Mouse (Mus musculus) liver, embryonic 15.5 days (tissue): ENCODE measurements around the gene Isoc2a. TPM values are rescaled to one million over a fixed set of nuclear protein-coding genes. Genes with fewer than 3 reads are reported as not detected.

Experiments
- ATAC-seq: fragments of 200-750 bp; cut with Nextera tagmentation; 2 replicates; pipeline ENCODE4 v1.8.0; 2017; ENCODE audit warnings: moderate number of reproducible peaks, mild to moderate bottlenecking, moderate library complexity; ENCODE audit not compliant: insufficient read depth
- H3K27ac ChIP-seq: fragments of 300-500 bp; sonication (generic); replicated peaks from 2 replicates; pipeline ENCODE4 v1.5.1; 2015; ENCODE audit warnings: mild to moderate bottlenecking, inconsistent platforms
- H3K27me3 ChIP-seq: fragments of 300-500 bp; sonication (generic); 2 replicates; pipeline ENCODE4 v1.6.1; 2015; ENCODE audit warnings: mild to moderate bottlenecking, inconsistent platforms
- H3K36me3 ChIP-seq: fragments of 300-500 bp; sonication (generic); replicated peaks from 2 replicates; pipeline ENCODE4 v1.6.1; 2015; ENCODE audit warnings: moderate library complexity, mild to moderate bottlenecking, inconsistent platforms
- H3K4me1 ChIP-seq: fragments of 300-500 bp; sonication (generic); replicated peaks from 2 replicates; pipeline ENCODE4 v1.6.1; 2015; ENCODE audit warnings: inconsistent platforms
- H3K4me2 ChIP-seq: fragments of 300-500 bp; sonication (generic); 2 replicates; pipeline ENCODE4 v1.6.1; 2015; ENCODE audit warnings: moderate library complexity, mild to moderate bottlenecking, inconsistent platforms
- H3K4me3 ChIP-seq: fragments of 300-500 bp; sonication (generic); replicated peaks from 2 replicates; pipeline ENCODE4 v1.5.1; 2015; ENCODE audit warnings: mild to moderate bottlenecking, inconsistent platforms
- H3K9ac ChIP-seq: fragments of 300-500 bp; sonication (generic); 2 replicates; pipeline ENCODE4 v1.6.1; 2015; ENCODE audit warnings: moderate library complexity, mild to moderate bottlenecking, inconsistent platforms
- H3K9me3 ChIP-seq: fragments of 300-500 bp; sonication (generic); replicated peaks from 2 replicates; pipeline ENCODE4 v1.6.1; 2016; ENCODE audit warnings: inconsistent platforms
- WGBS: fragments of 180-500 bp; shearing (Covaris S2); methylation state at CpG from one replicate; pipeline ENCODE4 v1.1.7; 2015; ENCODE audit warnings: mixed read lengths; ENCODE audit not compliant: insufficient replicate concordance; 5-methylcytosine and 5-hydroxymethylcytosine counted together
- polyA plus RNA-seq: library from polyadenylated mRNA; unstranded; fragments of >200 nt; fragmentation: Nextera tagmentation; extraction: Ambion mirVana; gene quantifications from 2 replicates; pipeline ENCODE4 v1.2.1, GENCODE M21; 2015

The Isoc2a gene
- polyA plus RNA-seq, 1 experiment from 2014 or later = 0.77 TPM

GRCm38 (mm10) chr7:4925441-4926381, 48.8 kb downstream of the Isoc2a start, which contains the start of gene Ssc5d:
Gene Ssc5d, plus strand, starts transcription at chr7:4925785.
- Histone ChIP-seq H3K27ac (no peak within 1 kb of the TSS), H3K4me1 (peaks cover 28% of the 10 kb centered on the region)
- ATAC-seq = no peak

GRCm38 (mm10) chr7:4926849-4927248, 49.9 kb downstream of the Isoc2a start:
- Histone ChIP-seq H3K4me3 (no peak overlapping the region), H3K4me2 (no peak overlapping the region), H3K27ac (no peak overlapping the region), H3K27me3 (peaks cover 56% of the 10 kb centered on the region), H3K4me1 (peaks cover 17% of the 10 kb centered on the region), H3K9ac (no peak overlapping the region), H3K9me3 (no peaks in the 10 kb centered on the region), H3K36me3 (no peaks in the 10 kb centered on the region)
- no peak for ATAC-seq
- WGBS = 66% methylated on average over 16 of the region's 16 CpGs

More at GRCm38 (mm10) chr7:4925441-4926381, 48.8 kb downstream of the Isoc2a start, which contains the start of gene Ssc5d:
- H3K9me3 ChIP-seq = no peaks in the 10 kb centered on the region
- no peak within 1 kb of the TSS for H3K9ac ChIP-seq
- WGBS = 20% methylated on average over 6 of the region's 6 CpGs
- no peak within 1 kb of the TSS for H3K4me2 ChIP-seq
- no peak within 1 kb of the TSS for H3K4me3 ChIP-seq
- peaks cover 3% of the 10 kb centered on the region; the same call in 1 of the 2 replicates for H3K36me3 ChIP-seq
- peaks cover 61% of the 10 kb centered on the region for H3K27me3 ChIP-seq

GRCm38 (mm10) chr7:4927711-4928110, 50.8 kb downstream of the Isoc2a start:
- no peak overlapping the region for H3K9ac ChIP-seq
- peaks cover 47% of the 10 kb centered on the region for H3K27me3 ChIP-seq
- peaks cover 13% of the 10 kb centered on the region for H3K4me1 ChIP-seq
- no peaks in the 10 kb centered on the region for H3K9me3 ChIP-seq
- no peak for ATAC-seq
- H3K4me3 ChIP-seq = no peak overlapping the region
- no peak overlapping the region for H3K27ac ChIP-seq
- 45% methylated on average over 8 of the region's 8 CpGs for WGBS
- H3K36me3 ChIP-seq = no peaks in the 10 kb centered on the region
- no peak overlapping the region for H3K4me2 ChIP-seq

- Histone ChIP-seq H3K4me2 (no peak overlapping the region), H3K36me3 (no peaks in the 10 kb centered on the region), H3K9me3 (no peaks in the 10 kb centered on the region), H3K9ac (no peak overlapping the region), H3K4me1 (peaks cover 7% of the 10 kb centered on the region; the same call in 1 of the 2 replicates), H3K27ac (no peak overlapping the region), H3K27me3 (peaks cover 41% of the 10 kb centered on the region), H3K4me3 (no peak overlapping the region)
- no peak for ATAC-seq
- WGBS = 68% methylated on average over 17 of the region's 17 CpGs
These were observed 51.4 kb downstream of the Isoc2a start for GRCm38 (mm10) chr7:4928323-4928722.

- ATAC-seq = no peak
- Histone ChIP-seq H3K36me3 (no peaks in the 10 kb centered on the region), H3K9ac (no peak overlapping the region), H3K4me2 (no peak overlapping the region), H3K27ac (no peak overlapping the region), H3K4me1 (no peaks in the 10 kb centered on the region), H3K27me3 (no peaks in the 10 kb centered on the region), H3K9me3 (no peaks in the 10 kb centered on the region), H3K4me3 (no peak overlapping the region)
- 65% methylated on average over 12 of the region's 12 CpGs for WGBS
These were observed 56.1 kb downstream of the Isoc2a start for GRCm38 (mm10) chr7:4933103-4933502.

GRCm38 (mm10) chr7:4934160-4934914, 57.4 kb downstream of the Isoc2a start:
- H3K27ac ChIP-seq = no peak overlapping the region
- WGBS = 49% methylated on average over 4 of the region's 4 CpGs
- no peaks in the 10 kb centered on the region for H3K4me1 ChIP-seq
- H3K4me2 ChIP-seq = no peak overlapping the region
- H3K9ac ChIP-seq = no peak overlapping the region
- no peak overlapping the region for H3K4me3 ChIP-seq
- H3K27me3 ChIP-seq = no peaks in the 10 kb centered on the region
- H3K36me3 ChIP-seq = no peaks in the 10 kb centered on the region
- no peaks in the 10 kb centered on the region for H3K9me3 ChIP-seq
- no peak for ATAC-seq

- Histone ChIP-seq H3K4me1 (no peaks in the 10 kb centered on the region), H3K9me3 (no peaks in the 10 kb centered on the region), H3K36me3 (no peaks in the 10 kb centered on the region), H3K4me3 (no peak overlapping the region), H3K9ac (no peak overlapping the region), H3K27me3 (peaks cover 2% of the 10 kb centered on the region; the same call in 1 of the 2 replicates), H3K27ac (no peak overlapping the region), H3K4me2 (no peak overlapping the region)
- ATAC-seq = no peak
- WGBS = 59% methylated on average over 10 of the region's 10 CpGs
These were observed 59.9 kb downstream of the Isoc2a start for GRCm38 (mm10) chr7:4936832-4937231.

GRCm38 (mm10) chr7:4937392-4937791, 60.4 kb downstream of the Isoc2a start:
- peaks cover 4% of the 10 kb centered on the region; the same call in 1 of the 2 replicates for H3K27me3 ChIP-seq
- no peaks in the 10 kb centered on the region for H3K4me1 ChIP-seq
- no peak overlapping the region for H3K4me3 ChIP-seq
- H3K27ac ChIP-seq = no peak overlapping the region
- H3K9me3 ChIP-seq = no peaks in the 10 kb centered on the region
- H3K9ac ChIP-seq = no peak overlapping the region
- 57% methylated on average over 11 of the region's 11 CpGs for WGBS
- H3K4me2 ChIP-seq = no peak overlapping the region
- no peaks in the 10 kb centered on the region for H3K36me3 ChIP-seq
- no peak for ATAC-seq

- ATAC-seq = no peak
- Histone ChIP-seq H3K9me3 (no peaks in the 10 kb centered on the region), H3K9ac (no peak overlapping the region), H3K4me2 (no peak overlapping the region), H3K4me3 (no peak overlapping the region), H3K27ac (no peak overlapping the region), H3K36me3 (no peaks in the 10 kb centered on the region), H3K27me3 (peaks cover 4% of the 10 kb centered on the region; the same call in 1 of the 2 replicates), H3K4me1 (peaks cover 2% of the 10 kb centered on the region; the same call in 1 of the 2 replicates)
- 29% methylated on average over 2 of the region's 2 CpGs for WGBS
These were observed 61.5 kb downstream of the Isoc2a start for GRCm38 (mm10) chr7:4938456-4938855.

- ATAC-seq = 0 out of 2 replicates have a peak, but pooled peaks have one; percentile 27
- WGBS = 8% methylated on average over 9 of the region's 9 CpGs
These were observed 63.1 kb downstream of the Isoc2a start for GRCm38 (mm10) chr7:4940068-4940479.

GRCm38 (mm10) chr7:4942673-4943072, 65.7 kb downstream of the Isoc2a start:
- Histone ChIP-seq H3K4me1 (peaks cover 4% of the 10 kb centered on the region; the same call in 1 of the 2 replicates), H3K36me3 (no peaks in the 10 kb centered on the region), H3K9me3 (no peaks in the 10 kb centered on the region), H3K27me3 (peaks cover 4% of the 10 kb centered on the region; the same call in 1 of the 2 replicates), H3K4me2 (no peak overlapping the region), H3K9ac (no peak overlapping the region), H3K4me3 (no peak overlapping the region), H3K27ac (no peak overlapping the region)
- 27% methylated on average over 5 of the region's 5 CpGs for WGBS
- ATAC-seq = no peak

More at GRCm38 (mm10) chr7:4940068-4940479, 63.1 kb downstream of the Isoc2a start:
- H3K4me1 ChIP-seq = peaks cover 4% of the 10 kb centered on the region; the same call in 1 of the 2 replicates
- H3K27me3 ChIP-seq = peaks cover 4% of the 10 kb centered on the region; the same call in 1 of the 2 replicates
- no peak overlapping the region for H3K9ac ChIP-seq
- no peaks in the 10 kb centered on the region for H3K9me3 ChIP-seq
- H3K4me3 ChIP-seq = no peak overlapping the region
- H3K36me3 ChIP-seq = no peaks in the 10 kb centered on the region
- no peak overlapping the region for H3K4me2 ChIP-seq
- no peak overlapping the region for H3K27ac ChIP-seq
